Mouse (Mus musculus) intestine, postnatal 0 days (tissue): ENCODE data around the gene Atp6v0e. TPM values are rescaled to one million over a fixed set of nuclear protein-coding genes. Genes with fewer than 3 reads are reported as not detected.

ENCODE experiments used
- ATAC-seq: fragments of 200-750 bp; cut with Nextera tagmentation; 2 replicates; pipeline ENCODE4 v1.8.0; 2017; ENCODE audit warnings: mild to moderate bottlenecking, moderate TSS enrichment, moderate library complexity
- H3K27ac ChIP-seq: fragments of 300-500 bp; sonication (generic); 2 replicates; pipeline ENCODE4 v1.5.1; 2014; ENCODE audit warnings: mild to moderate bottlenecking, low read depth, low read length, moderate library complexity
- H3K27me3 ChIP-seq: fragments of 300-500 bp; sonication (generic); replicated peaks from 2 replicates; pipeline ENCODE4 v1.6.1; 2014; ENCODE audit warnings: low read length, mixed read lengths; ENCODE audit not compliant: control insufficient read depth, insufficient read depth
- H3K36me3 ChIP-seq: fragments of 300-500 bp; sonication (generic); 2 replicates; pipeline ENCODE4 v1.6.1; 2014; ENCODE audit warnings: mild to moderate bottlenecking, moderate library complexity; ENCODE audit not compliant: control insufficient read depth, insufficient read depth
- H3K4me1 ChIP-seq: fragments of 300-500 bp; sonication (generic); replicated peaks from 2 replicates; pipeline ENCODE4 v1.6.1; 2014; ENCODE audit warnings: antibody characterized with exemption, low read length, mixed read lengths; ENCODE audit not compliant: control insufficient read depth, insufficient read depth
- H3K4me2 ChIP-seq: fragments of 300-500 bp; sonication (generic); replicated peaks from 2 replicates; pipeline ENCODE4 v1.6.1; 2014; ENCODE audit warnings: low read depth, mild to moderate bottlenecking, moderate library complexity
- H3K4me3 ChIP-seq: fragments of 300-500 bp; sonication (generic); 2 replicates; pipeline ENCODE4 v1.5.1; 2014; ENCODE audit warnings: low read depth, low read length
- H3K9ac ChIP-seq: fragments of 300-500 bp; sonication (generic); 2 replicates; pipeline ENCODE4 v1.6.1; 2014; ENCODE audit warnings: mild to moderate bottlenecking, low read depth, low read length
- H3K9me3 ChIP-seq: fragments of 300-500 bp; sonication (generic); 2 replicates; pipeline ENCODE4 v1.6.1; 2016; ENCODE audit warnings: mixed run types; ENCODE audit not compliant: control insufficient read depth
- CTCF ChIP-seq: sonication (generic); IDR thresholded peaks from 2 replicates; pipeline ENCODE4 v1.5.1; 2016; ENCODE audit warnings: low read depth, mild to moderate bottlenecking, control low read depth, antibody characterized with exemption, moderate library complexity
- WGBS: fragments of 180-500 bp; shearing (Covaris S2); extraction: QIAGEN DNeasy Blood & Tissue Kit; methylation state at CpG from one replicate; pipeline ENCODE4 v1.1.7; 2014; 5-methylcytosine and 5-hydroxymethylcytosine counted together
- polyA plus RNA-seq: library from polyadenylated mRNA; unstranded; fragments of >200 nt; fragmentation: Nextera tagmentation; extraction: Ambion mirVana; gene quantifications from 2 replicates; pipeline ENCODE4 v1.2.1, GENCODE M21; 2015

The Atp6v0e gene
- polyA plus RNA-seq: 523 and 571 TPM in 2 replicates

GRCm38 (mm10) chr17:26662978-26663683 is at the start of gene Atp6v0e:
Atp6v0e (plus strand) TSS chr17:26663231.
- peaks cover 6% of the 10 kb centered on the region for H3K4me1 ChIP-seq
- no peaks in the 10 kb centered on the region for H3K36me3 ChIP-seq
- H3K9me3 ChIP-seq: no peaks in the 10 kb centered on the region
- H3K4me3 ChIP-seq: peak within 1 kb of the TSS; percentile 54
- ATAC-seq: peak; percentile 79
- peak within 1 kb of the TSS; percentile 51 for H3K9ac ChIP-seq
- peak within 1 kb of the TSS; percentile 17; the same call in 1 of the 2 replicates for H3K27ac ChIP-seq
- H3K27me3 ChIP-seq: no peaks in the 10 kb centered on the region
- H3K4me2 ChIP-seq: peak within 1 kb of the TSS; percentile 89
- WGBS: 3% methylated on average over 28 of the region's 28 CpGs
- TF ChIP-seq CTCF: peak; percentile 99

GRCm38 (mm10) chr17:26614286-26614685 is 48.7 kb upstream of the Atp6v0e start:
- no peak overlapping the region for H3K9ac ChIP-seq

GRCm38 (mm10) chr17:26614708-26615486 is 48.1 kb upstream of the Atp6v0e start:
- no peak overlapping the region for H3K4me3 ChIP-seq
- ATAC-seq: no peak
- peak overlapping the region; percentile 28; the same call in 1 of the 2 replicates for H3K27ac ChIP-seq

More at GRCm38 (mm10) chr17:26614286-26614685, 48.7 kb upstream of the Atp6v0e start:
- Histone ChIP-seq H3K27ac (no peak overlapping the region), H3K4me3 (no peak overlapping the region), H3K27me3 (no peaks in the 10 kb centered on the region), H3K4me2 (no peak overlapping the region), H3K4me1 (peaks cover 7% of the 10 kb centered on the region; the same call in 1 of the 2 replicates), H3K36me3 (peaks cover 13% of the 10 kb centered on the region), H3K9me3 (no peaks in the 10 kb centered on the region)
- TF ChIP-seq CTCF: no peak
- ATAC-seq: no peak
- 84% methylated on average over 6 of the region's 6 CpGs for WGBS

GRCm38 (mm10) chr17:26616696-26617095 is 46.3 kb upstream of the Atp6v0e start:
- no peak overlapping the region for H3K9ac ChIP-seq
- no peaks in the 10 kb centered on the region for H3K27me3 ChIP-seq
- 42% methylated on average over 2 of the region's 2 CpGs for WGBS
- H3K4me1 ChIP-seq: peaks cover 7% of the 10 kb centered on the region; the same call in 1 of the 2 replicates
- TF ChIP-seq CTCF: no peak
- peak overlapping the region; percentile 82 for H3K27ac ChIP-seq
- peak; percentile 99 for ATAC-seq
- peaks cover 7% of the 10 kb centered on the region; the same call in 1 of the 2 replicates for H3K36me3 ChIP-seq
- H3K4me3 ChIP-seq: no peak overlapping the region
- no peaks in the 10 kb centered on the region for H3K9me3 ChIP-seq
- no peak overlapping the region for H3K4me2 ChIP-seq

More at GRCm38 (mm10) chr17:26614708-26615486, 48.1 kb upstream of the Atp6v0e start:
- H3K27me3 ChIP-seq: no peaks in the 10 kb centered on the region
- peaks cover 8% of the 10 kb centered on the region; the same call in 1 of the 2 replicates for H3K36me3 ChIP-seq
- WGBS: 76% methylated on average over 9 of the region's 9 CpGs
- H3K9me3 ChIP-seq: no peaks in the 10 kb centered on the region
- no peak overlapping the region for H3K9ac ChIP-seq
- no peak overlapping the region for H3K4me2 ChIP-seq
- peaks cover 7% of the 10 kb centered on the region; the same call in 1 of the 2 replicates for H3K4me1 ChIP-seq
- no peak for TF ChIP-seq CTCF

GRCm38 (mm10) chr17:26618498-26618897 is 44.5 kb upstream of the Atp6v0e start:
- Histone ChIP-seq H3K27me3 (no peaks in the 10 kb centered on the region), H3K9me3 (no peaks in the 10 kb centered on the region), H3K36me3 (peaks cover 7% of the 10 kb centered on the region; the same call in 1 of the 2 replicates), H3K4me3 (no peak overlapping the region), H3K9ac (no peak overlapping the region), H3K27ac (peak overlapping the region; percentile 35; the same call in 1 of the 2 replicates), H3K4me1 (peaks cover 7% of the 10 kb centered on the region; the same call in 1 of the 2 replicates), H3K4me2 (no peak overlapping the region)
- WGBS: 71% methylated on average over 5 of the region's 5 CpGs
- no peak for ATAC-seq
- no peak for TF ChIP-seq CTCF

GRCm38 (mm10) chr17:26619577-26619976 is 43.5 kb upstream of the Atp6v0e start:
- no peak for TF ChIP-seq CTCF
- Histone ChIP-seq H3K9me3 (no peaks in the 10 kb centered on the region), H3K27ac (no peak overlapping the region), H3K36me3 (peaks cover 9% of the 10 kb centered on the region; the same call in 1 of the 2 replicates), H3K4me3 (no peak overlapping the region), H3K4me1 (peaks cover 7% of the 10 kb centered on the region; the same call in 1 of the 2 replicates), H3K4me2 (no peak overlapping the region), H3K9ac (no peak overlapping the region), H3K27me3 (no peaks in the 10 kb centered on the region)
- 86% methylated on average over 6 of the region's 6 CpGs for WGBS
- ATAC-seq: no peak
